Mouse (Mus musculus): Measurements from ENCODE around the gene Rpl31. TPM values are rescaled to one million over a fixed set of nuclear protein-coding genes. Genes with fewer than 3 reads are reported as not detected.

Gene Rpl31
- polyA plus RNA-seq, 1 experiment from 2014 or later, result 474 TPM

- Histone ChIP-seq H3K4me1 (ENCODE audit: control insufficient read depth, insufficient read depth, low read length) (no peaks in the 10 kb centered on the region), H3K9me3 (ENCODE audit: control insufficient read depth, low read length) (no peaks in the 10 kb centered on the region), H3K36me3 (ENCODE audit: control insufficient read depth, insufficient read depth, low read length) (no peaks in the 10 kb centered on the region), H3K27ac (ENCODE audit: low read depth, low read length) (no peak overlapping the region), H3K9ac (ENCODE audit: low read length) (no peak overlapping the region), H3K4me3 (ENCODE audit: low read depth, low read length) (no peak overlapping the region), H3K4me2 (no peak overlapping the region), H3K27me3 (ENCODE audit: control insufficient read depth, insufficient read depth, low read length) (no peaks in the 10 kb centered on the region)
- ATAC-seq (ENCODE audit: low FRiP score), result 0 out of 2 replicates have a peak, but pooled peaks have one; percentile 24
- no peak for DNase-seq (ENCODE audit: low spot score, missing footprints)
- 90% methylated on average over 6 of the region's 6 CpGs for WGBS
Observed at GRCm38 (mm10) chr1:39391652-39392051, 24.0 kb downstream of the Rpl31 start.

- no peaks in the 10 kb centered on the region for H3K36me3 ChIP-seq (ENCODE audit: control insufficient read depth, insufficient read depth, low read length)
- H3K9ac ChIP-seq (ENCODE audit: low read length), result no peak overlapping the region
- H3K4me2 ChIP-seq, result no peak overlapping the region
- no peaks in the 10 kb centered on the region for H3K9me3 ChIP-seq (ENCODE audit: control insufficient read depth, low read length)
- WGBS, result 59% methylated on average over 3 of the region's 3 CpGs
- H3K27ac ChIP-seq (ENCODE audit: low read depth, low read length), result no peak overlapping the region
- ATAC-seq (ENCODE audit: low FRiP score), result 0 out of 2 replicates have a peak, but pooled peaks have one; percentile 22
- H3K27me3 ChIP-seq (ENCODE audit: control insufficient read depth, insufficient read depth, low read length), result no peaks in the 10 kb centered on the region
- H3K4me1 ChIP-seq (ENCODE audit: control insufficient read depth, insufficient read depth, low read length), result no peaks in the 10 kb centered on the region
- no peak overlapping the region for H3K4me3 ChIP-seq (ENCODE audit: low read depth, low read length)
- DNase-seq (ENCODE audit: low spot score, missing footprints), result peak; percentile 90
Observed at GRCm38 (mm10) chr1:39392189-39392588, 24.5 kb downstream of the Rpl31 start.

- no peaks in the 10 kb centered on the region for H3K9me3 ChIP-seq (ENCODE audit: control insufficient read depth, low read length)
- H3K9ac ChIP-seq (ENCODE audit: low read length), result no peak overlapping the region
- 88% methylated on average over 8 of the region's 8 CpGs for WGBS
- H3K4me3 ChIP-seq (ENCODE audit: low read depth, low read length), result no peak overlapping the region
- no peaks in the 10 kb centered on the region for H3K36me3 ChIP-seq (ENCODE audit: control insufficient read depth, insufficient read depth, low read length)
- no peak overlapping the region for H3K4me2 ChIP-seq
- H3K27ac ChIP-seq (ENCODE audit: low read depth, low read length), result no peak overlapping the region
- peak; percentile 45 for DNase-seq (ENCODE audit: low spot score, missing footprints)
- no peak for ATAC-seq (ENCODE audit: low FRiP score)
- H3K4me1 ChIP-seq (ENCODE audit: control insufficient read depth, insufficient read depth, low read length), result no peaks in the 10 kb centered on the region
- no peaks in the 10 kb centered on the region for H3K27me3 ChIP-seq (ENCODE audit: control insufficient read depth, insufficient read depth, low read length)
Observed at GRCm38 (mm10) chr1:39393217-39393867, 25.7 kb downstream of the Rpl31 start.

DNA sequence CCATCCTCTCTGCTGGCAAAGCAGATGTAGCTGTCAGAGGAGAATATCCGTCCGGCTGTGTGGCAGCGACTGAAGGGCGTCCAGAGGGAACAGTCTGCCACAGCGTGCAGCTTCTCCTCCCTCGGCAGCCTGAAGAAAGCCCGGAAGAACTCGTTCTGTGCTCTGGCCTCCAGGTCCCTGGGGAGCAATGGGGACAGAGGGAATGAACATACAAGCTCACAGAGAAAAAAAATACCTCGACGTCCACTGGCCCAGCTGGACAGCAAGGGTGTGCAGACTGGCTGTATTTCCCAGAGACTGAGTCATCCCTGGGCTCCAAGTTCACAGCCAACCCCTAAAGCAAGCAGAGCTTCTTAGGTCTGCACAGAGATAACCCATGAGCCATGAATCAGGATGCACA, 26.5 kb downstream of the Rpl31 start:
- Histone ChIP-seq H3K27me3 (ENCODE audit: control insufficient read depth, insufficient read depth, low read length) (no peaks in the 10 kb centered on the region), H3K9me3 (ENCODE audit: control insufficient read depth, low read length) (no peaks in the 10 kb centered on the region), H3K27ac (ENCODE audit: low read depth, low read length) (no peak overlapping the region), H3K4me1 (ENCODE audit: control insufficient read depth, insufficient read depth, low read length) (no peaks in the 10 kb centered on the region), H3K4me2 (no peak overlapping the region), H3K9ac (ENCODE audit: low read length) (no peak overlapping the region), H3K36me3 (ENCODE audit: control insufficient read depth, insufficient read depth, low read length) (no peaks in the 10 kb centered on the region), H3K4me3 (ENCODE audit: low read depth, low read length) (no peak overlapping the region)
- ATAC-seq (ENCODE audit: low FRiP score) (no peak), DNase-seq (ENCODE audit: low spot score, missing footprints) (peak; percentile 72)
- 64% methylated on average over 10 of the region's 10 CpGs for WGBS

DNA sequence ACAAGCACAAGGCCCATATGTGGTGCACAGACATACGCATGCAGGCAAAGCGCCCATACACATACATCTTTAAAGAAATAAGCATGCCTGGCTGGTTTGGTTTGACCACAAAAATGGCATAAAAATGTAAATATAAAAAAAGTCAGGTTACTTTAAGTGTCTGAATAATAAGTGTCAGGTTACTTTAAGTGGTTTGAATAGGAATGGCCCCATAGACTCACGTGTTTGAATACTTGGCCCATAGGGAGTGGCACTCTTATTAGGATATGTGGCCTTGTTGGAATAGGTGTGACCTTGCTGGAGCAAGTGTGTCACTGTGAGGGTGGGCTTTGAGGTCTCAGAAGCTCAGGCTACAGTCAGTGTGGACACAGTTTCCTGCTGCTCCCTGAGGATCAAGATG, 27.0 kb downstream of the Rpl31 start:
- no peak for DNase-seq (ENCODE audit: low spot score, missing footprints)
- ATAC-seq (ENCODE audit: low FRiP score), result no peak
- H3K4me2 ChIP-seq, result no peak overlapping the region
- H3K4me3 ChIP-seq (ENCODE audit: low read depth, low read length), result no peak overlapping the region
- 94% methylated on average over 3 of the region's 3 CpGs for WGBS
- H3K9ac ChIP-seq (ENCODE audit: low read length), result no peak overlapping the region
- no peaks in the 10 kb centered on the region for H3K4me1 ChIP-seq (ENCODE audit: control insufficient read depth, insufficient read depth, low read length)
- H3K9me3 ChIP-seq (ENCODE audit: control insufficient read depth, low read length), result no peaks in the 10 kb centered on the region
- H3K36me3 ChIP-seq (ENCODE audit: control insufficient read depth, insufficient read depth, low read length), result no peaks in the 10 kb centered on the region
- H3K27me3 ChIP-seq (ENCODE audit: control insufficient read depth, insufficient read depth, low read length), result no peaks in the 10 kb centered on the region
- no peak overlapping the region for H3K27ac ChIP-seq (ENCODE audit: low read depth, low read length)

GRCm38 (mm10) chr1:39396347-39396746, 28.7 kb downstream of the Rpl31 start:
- Histone ChIP-seq H3K9ac (ENCODE audit: low read length) (no peak overlapping the region), H3K4me1 (ENCODE audit: control insufficient read depth, insufficient read depth, low read length) (no peaks in the 10 kb centered on the region), H3K27ac (ENCODE audit: low read depth, low read length) (no peak overlapping the region), H3K4me2 (no peak overlapping the region), H3K27me3 (ENCODE audit: control insufficient read depth, insufficient read depth, low read length) (no peaks in the 10 kb centered on the region), H3K36me3 (ENCODE audit: control insufficient read depth, insufficient read depth, low read length) (no peaks in the 10 kb centered on the region), H3K9me3 (ENCODE audit: control insufficient read depth, low read length) (no peaks in the 10 kb centered on the region), H3K4me3 (ENCODE audit: low read depth, low read length) (no peak overlapping the region)
- WGBS, result 87% methylated on average over 4 of the region's 4 CpGs
- ATAC-seq (ENCODE audit: low FRiP score), result no peak
- DNase-seq (ENCODE audit: low spot score, missing footprints), result peak; percentile 73

DNA sequence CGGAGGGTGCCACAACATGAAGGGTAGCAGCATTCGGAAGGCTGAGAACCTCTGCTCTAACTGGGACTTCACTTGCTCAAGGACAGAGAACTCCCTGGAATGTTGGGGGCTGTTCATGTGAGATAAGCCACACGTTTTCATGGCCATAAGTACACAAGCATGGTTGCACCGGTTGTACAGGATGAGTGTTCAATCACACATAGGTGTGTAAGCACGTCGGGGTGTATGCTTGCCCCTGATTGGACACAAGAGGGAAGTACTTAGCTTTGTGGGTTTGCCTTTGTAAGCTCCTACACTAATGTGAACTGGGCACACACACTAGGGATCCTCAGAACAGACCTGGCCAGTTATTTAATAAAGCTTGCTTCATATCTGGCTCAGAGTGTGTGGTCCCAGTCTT, 30.6 kb downstream of the Rpl31 start:
- H3K4me1 ChIP-seq (ENCODE audit: control insufficient read depth, insufficient read depth, low read length), result no peaks in the 10 kb centered on the region
- DNase-seq (ENCODE audit: low spot score, missing footprints) (peak; percentile 45), ATAC-seq (ENCODE audit: low FRiP score) (no peak)
- no peak overlapping the region for H3K4me3 ChIP-seq (ENCODE audit: low read depth, low read length)
- 89% methylated on average over 6 of the region's 6 CpGs for WGBS
- no peak overlapping the region for H3K27ac ChIP-seq (ENCODE audit: low read depth, low read length)
- H3K9ac ChIP-seq (ENCODE audit: low read length), result no peak overlapping the region
- H3K27me3 ChIP-seq (ENCODE audit: control insufficient read depth, insufficient read depth, low read length), result no peaks in the 10 kb centered on the region
- no peak overlapping the region for H3K4me2 ChIP-seq
- H3K9me3 ChIP-seq (ENCODE audit: control insufficient read depth, low read length), result no peaks in the 10 kb centered on the region
- no peaks in the 10 kb centered on the region for H3K36me3 ChIP-seq (ENCODE audit: control insufficient read depth, insufficient read depth, low read length)

DNA sequence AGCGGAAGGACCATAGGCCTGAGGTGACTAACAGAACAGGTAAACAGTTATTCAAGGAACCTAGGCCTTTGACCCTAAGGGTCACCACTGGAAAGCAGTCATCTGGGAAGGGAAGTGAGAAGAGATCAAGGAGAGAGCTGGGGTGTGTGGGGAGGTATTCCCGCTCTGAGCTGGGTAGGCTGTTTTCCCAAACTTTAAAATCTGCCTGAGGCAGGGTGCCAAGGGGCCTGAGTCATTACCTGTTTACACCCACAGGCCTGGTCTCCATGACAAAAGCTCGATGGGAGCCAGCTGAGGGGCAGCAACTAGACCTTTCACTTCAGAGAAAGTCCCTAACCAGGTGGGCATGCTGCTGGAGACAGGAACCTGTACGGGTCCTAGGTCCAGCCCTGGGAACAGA, 31.6 kb downstream of the Rpl31 start:
- Histone ChIP-seq H3K4me1 (ENCODE audit: control insufficient read depth, insufficient read depth, low read length) (no peaks in the 10 kb centered on the region), H3K9ac (ENCODE audit: low read length) (no peak overlapping the region), H3K4me3 (ENCODE audit: low read depth, low read length) (no peak overlapping the region), H3K27ac (ENCODE audit: low read depth, low read length) (no peak overlapping the region), H3K4me2 (no peak overlapping the region), H3K27me3 (ENCODE audit: control insufficient read depth, insufficient read depth, low read length) (no peaks in the 10 kb centered on the region), H3K9me3 (ENCODE audit: control insufficient read depth, low read length) (no peaks in the 10 kb centered on the region), H3K36me3 (ENCODE audit: control insufficient read depth, insufficient read depth, low read length) (no peaks in the 10 kb centered on the region)
- WGBS, result 79% methylated on average over 4 of the region's 4 CpGs
- ATAC-seq (ENCODE audit: low FRiP score) (no peak), DNase-seq (ENCODE audit: low spot score, missing footprints) (peak; percentile 12)

- H3K4me1 ChIP-seq (ENCODE audit: control insufficient read depth, insufficient read depth, low read length), result no peaks in the 10 kb centered on the region
- no peak overlapping the region for H3K27ac ChIP-seq (ENCODE audit: low read depth, low read length)
- H3K9me3 ChIP-seq (ENCODE audit: control insufficient read depth, low read length), result no peaks in the 10 kb centered on the region
- H3K36me3 ChIP-seq (ENCODE audit: control insufficient read depth, insufficient read depth, low read length), result no peaks in the 10 kb centered on the region
- 97% methylated on average over 3 of the region's 3 CpGs for WGBS
- DNase-seq (ENCODE audit: low spot score, missing footprints) (no peak), ATAC-seq (ENCODE audit: low FRiP score) (no peak)
- H3K27me3 ChIP-seq (ENCODE audit: control insufficient read depth, insufficient read depth, low read length), result no peaks in the 10 kb centered on the region
- H3K4me2 ChIP-seq, result no peak overlapping the region
- no peak overlapping the region for H3K9ac ChIP-seq (ENCODE audit: low read length)
- H3K4me3 ChIP-seq (ENCODE audit: low read depth, low read length), result no peak overlapping the region
Observed at GRCm38 (mm10) chr1:39400173-39400572, 32.5 kb downstream of the Rpl31 start.
